Mouse (Mus musculus): Measurements from ENCODE around the gene Sgpl1.

Sgpl1 gene

DNA sequence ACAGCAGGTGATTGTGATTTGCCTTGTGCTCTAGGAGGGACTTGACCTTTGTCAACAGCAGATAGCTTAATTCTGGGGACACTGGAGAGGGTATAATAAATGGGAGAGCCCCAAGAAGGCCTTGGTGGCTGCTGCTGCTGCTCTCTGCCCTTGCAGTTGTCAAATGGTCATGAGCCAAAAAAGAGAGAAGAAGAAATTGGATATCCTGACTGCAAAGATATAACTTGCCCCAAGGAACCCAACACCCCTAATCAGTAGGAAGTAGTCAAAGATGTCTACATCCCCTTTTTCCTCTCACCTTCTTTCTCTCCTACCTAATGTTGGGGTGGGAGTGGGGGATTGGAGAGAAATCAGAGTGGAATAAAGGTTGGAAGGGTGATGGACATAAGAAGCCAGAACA, 4.6 kb upstream of the Sgpl1 start:
- no peak for DNase-seq

DNA sequence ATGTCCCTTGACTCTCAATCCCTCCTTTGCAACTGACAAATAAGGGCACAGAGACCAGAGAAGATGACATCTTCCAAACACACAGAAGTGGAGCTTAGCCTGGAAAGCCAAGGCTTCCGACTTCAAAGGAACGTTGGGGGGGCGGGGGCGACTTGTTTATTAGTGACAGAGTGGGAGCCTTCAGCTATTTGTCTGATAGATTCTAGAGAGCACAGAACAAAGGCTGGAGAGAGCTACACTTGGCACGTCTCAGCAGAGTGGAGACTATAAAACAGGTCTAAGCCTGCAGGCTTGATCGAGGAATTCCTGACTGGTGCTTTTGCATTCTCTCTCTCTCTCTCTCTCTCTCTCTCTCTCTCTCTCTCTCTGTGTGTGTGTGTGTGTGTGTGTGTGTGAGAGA, 3.1 kb upstream of the Sgpl1 start:
- DNase-seq, result no peak

DNA sequence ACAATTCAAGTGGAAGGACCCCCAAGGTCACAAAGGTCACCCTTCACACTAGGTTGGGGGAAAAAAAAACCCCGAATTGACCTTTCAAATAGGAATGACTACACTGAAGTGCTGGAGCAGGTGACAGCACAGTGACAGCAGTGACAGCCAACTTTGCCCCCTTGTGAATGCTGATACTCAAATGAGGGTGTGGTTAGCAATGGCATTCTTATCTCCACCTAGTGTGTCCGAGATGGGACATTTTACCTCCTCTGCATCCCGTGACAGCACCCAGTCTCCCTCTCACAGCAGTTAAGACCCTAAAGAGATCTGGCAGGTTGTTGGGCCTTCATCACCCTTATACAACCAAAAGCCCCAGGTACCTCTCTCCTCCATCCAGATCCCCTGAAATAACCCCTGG, 2.0 kb upstream of the Sgpl1 start:
- DNase-seq, result no peak

DNA sequence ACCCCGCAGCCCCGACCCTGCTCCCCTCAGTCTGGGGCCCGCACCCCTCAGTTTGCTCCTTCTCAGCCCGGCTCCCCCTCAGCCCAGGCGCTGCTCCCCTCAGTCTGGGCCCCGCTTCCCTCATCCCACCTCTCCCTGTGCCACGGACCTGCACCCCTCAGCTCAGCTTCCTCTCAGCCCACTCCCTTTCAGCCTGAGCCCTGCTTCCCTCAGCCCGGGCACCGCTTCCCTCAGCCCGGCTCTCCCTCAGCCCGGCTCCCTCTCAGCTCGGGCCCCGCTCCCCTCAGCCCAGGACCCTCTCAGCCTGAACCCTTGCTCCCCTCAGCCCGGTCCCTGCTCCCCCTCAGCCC, 721 bp downstream of the Sgpl1 start:
- DNase-seq, result peak in 1 of 2 experiments; percentile 47

DNA sequence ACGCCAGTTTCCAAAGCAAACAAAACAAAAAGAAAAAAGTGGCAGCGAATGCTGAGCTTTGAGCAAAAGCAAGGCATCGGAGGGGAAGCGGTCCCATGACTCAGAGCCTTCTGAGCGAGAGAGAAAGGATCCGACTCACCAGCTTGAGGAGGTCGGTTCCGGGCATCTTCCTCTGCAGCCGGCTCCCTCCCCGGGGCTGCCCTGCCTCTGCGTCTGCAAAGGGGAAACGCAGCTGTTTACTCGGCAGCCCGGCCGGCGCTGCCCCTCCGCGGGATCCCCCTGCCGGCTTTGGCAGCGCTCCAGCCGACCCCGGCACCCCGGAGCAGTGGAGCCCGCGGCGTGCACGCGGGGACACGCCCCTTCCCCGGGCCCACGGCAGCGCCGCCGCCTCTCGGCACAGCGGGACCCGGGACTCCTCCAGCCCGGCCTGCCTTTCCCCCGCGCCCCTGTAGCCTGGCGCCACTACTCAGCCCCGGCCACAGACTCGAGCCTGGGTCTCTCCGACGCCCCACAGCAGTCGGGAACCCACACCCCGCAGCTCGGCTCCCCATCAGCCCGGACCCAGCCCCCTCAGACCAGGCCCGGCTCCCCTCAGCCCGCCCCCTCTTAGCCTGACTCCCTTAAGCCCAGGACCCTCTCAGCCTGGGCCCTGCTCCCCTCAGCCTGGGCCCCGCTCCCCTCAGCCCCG, 1.2 kb downstream of the Sgpl1 start:
- DNase-seq, result peak; percentile 82 to 85

DNA sequence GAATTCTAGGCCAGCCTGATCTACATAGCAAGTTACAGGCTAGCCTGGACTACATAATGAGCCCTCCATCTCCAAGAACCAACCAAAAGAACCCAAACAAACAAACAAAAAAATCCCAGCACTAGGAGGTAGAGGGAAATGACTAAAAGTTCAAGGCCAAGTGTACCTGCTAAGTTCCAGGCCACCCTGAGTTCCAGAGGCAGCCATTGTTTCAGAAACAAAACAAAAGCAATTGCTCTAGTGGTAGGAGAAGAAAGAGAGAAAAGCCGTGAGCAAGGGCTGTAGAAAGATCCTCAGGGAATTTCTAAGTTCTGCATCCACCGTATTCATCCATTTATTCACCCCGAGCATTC, 1.8 kb downstream of the Sgpl1 start:
- peak in 1 of 2 experiments; percentile 5 for DNase-seq

DNA sequence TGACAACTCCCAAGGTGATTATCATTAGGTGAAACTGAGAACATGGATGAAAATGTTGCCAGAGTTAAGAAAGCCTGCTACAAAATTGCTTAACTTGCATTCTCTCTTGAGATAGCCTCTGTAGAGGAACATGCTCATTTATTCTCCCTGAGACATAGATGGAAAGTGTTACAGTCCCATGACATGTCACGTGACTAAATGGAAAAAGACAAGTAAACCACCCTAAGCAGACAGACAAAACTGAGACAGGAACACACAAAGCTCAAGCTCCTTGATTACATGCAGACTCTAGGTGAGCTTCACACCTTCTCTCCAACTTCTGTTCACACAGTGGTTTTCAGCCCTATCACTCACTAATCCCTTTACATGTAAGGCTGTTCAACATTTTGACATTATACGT, 4.2 kb downstream of the Sgpl1 start:
- no peak for DNase-seq

DNA sequence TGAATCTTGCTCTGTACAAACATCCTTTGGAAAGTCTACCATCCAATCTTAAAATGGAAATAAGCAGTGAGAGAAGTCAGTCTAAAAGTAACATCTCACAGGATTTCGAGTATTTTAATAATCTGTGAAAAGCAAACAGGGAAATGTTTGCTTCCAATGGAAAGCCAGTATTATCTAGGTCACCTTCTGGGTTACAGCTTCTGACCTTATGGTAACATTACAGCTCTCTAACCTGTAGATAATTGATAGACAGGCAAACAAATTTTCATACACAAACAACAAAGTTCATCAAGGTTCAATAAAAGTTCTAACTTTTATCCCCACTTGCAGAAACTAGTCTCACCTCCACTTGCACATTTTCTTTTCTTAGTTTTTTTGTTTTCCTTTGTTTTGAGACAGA, 9.9 kb downstream of the Sgpl1 start:
- DNase-seq, result no peak

DNA sequence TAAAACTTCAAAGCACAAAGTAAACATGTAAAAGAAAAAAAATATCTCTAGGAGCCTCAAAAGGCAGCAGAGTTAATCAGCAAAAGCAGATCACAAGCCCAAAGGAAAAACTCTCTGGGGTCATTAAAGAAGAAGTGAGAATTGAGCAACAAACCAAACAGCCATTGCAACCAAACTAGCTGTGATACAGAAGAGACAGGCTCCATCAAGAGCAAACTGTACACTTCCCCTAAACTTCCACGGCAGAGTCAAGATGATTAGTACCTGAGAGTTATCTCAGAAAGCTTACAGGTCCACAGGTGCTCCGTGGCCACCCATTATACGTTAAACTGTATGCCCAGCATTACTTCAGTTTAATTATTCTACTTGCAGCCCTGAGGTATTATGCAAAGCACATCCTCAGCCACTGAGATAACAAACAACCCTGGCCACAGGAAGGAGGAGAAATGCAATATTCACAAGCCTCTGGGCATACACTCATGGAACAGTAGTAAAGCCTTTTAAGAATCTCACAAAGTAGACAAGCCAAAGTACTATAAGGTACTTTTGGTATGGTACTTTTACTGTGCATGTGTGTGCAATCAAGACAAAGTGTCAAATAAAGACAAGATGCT, 12.2 kb downstream of the Sgpl1 start:
- no peak for DNase-seq

DNA sequence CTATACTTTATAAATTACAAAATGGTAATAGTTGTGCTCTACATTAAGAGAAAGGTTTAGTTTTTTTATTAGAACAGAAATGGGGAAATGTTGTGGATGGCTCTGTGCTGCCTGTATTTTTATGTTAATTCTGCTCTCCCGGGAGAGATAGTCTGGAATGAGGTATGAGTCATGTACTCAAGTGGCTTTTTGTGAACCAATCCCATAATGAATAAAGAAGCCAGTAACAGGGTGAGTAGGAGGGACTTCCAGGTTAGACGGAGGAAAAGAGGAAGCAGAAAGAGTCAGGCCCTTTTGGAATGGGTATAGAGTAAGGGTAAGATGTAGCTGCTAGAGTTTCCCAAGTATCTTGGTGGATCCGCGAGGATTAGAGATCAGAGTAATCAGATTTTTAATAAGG, 13.5 kb downstream of the Sgpl1 start:
- DNase-seq, result no peak

DNA sequence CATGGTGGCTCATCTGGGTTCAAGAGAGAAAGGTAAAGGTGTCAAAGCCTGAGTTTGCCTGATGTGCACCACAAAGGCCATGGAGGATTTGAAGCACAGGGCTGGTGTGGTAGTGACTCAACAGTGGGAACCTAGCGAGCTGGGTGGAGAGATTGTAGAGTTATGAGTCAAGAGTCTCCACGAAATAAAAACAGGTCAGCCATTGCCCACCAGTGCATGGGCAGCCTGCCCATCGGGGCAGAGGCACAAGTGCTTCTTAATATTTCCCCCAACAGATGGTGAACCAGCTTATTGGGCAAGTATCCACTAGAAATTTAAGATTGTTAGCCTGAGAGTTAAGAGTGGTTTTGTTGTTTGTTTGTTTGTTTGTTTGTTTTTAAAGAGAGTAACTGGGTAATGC, 16.5 kb downstream of the Sgpl1 start:
- DNase-seq, result no peak

DNA sequence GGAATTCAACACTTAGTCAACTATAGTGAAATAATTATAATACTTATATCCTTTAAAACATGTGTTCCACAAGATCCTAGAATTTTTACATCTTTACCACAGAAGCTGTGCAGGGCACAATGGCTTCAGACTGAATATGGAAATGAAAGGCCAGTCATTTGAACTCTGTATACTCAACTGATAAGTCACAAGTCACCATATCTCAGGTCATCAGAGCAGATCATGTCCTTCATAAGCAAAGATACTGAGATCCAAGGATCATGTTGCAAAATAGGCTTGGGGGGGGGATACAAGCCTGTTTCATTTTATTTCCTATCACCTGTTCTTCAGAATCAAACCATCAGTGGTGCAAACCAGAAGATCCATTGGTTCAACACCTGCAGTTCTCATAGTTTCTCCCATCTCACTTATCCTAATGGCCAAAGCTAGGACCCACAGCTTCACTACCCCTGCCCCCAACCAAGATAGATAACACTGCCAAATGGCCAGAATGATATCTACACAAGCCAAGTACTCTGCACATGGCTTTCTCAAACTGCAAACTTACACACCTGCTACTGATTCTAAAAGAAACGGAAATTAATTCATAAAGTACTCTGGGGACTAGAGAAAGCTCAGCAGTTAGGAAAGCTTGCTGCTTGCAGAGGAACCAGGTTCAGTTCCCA, 18.7 kb downstream of the Sgpl1 start:
- DNase-seq, result no peak

DNA sequence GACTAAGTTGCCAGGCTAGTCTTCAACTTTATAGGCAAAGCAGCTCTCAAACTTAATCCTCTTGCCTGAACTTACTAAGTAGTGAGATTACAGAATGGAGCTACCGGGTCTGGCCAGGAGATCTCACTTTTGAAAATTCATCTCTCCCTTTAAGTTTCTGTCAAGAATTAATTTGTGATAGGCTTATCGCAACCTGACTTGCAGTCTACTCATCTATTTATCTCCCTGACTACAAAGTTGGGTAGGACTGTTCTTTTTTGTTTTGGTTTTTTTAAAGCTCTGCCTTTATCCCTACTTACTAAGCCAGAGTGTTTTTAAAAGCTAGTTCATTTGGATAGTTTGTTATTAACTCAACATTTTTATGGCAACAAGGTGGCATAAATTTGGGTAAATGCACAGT, 23.0 kb downstream of the Sgpl1 start:
- DNase-seq, result no peak

DNA sequence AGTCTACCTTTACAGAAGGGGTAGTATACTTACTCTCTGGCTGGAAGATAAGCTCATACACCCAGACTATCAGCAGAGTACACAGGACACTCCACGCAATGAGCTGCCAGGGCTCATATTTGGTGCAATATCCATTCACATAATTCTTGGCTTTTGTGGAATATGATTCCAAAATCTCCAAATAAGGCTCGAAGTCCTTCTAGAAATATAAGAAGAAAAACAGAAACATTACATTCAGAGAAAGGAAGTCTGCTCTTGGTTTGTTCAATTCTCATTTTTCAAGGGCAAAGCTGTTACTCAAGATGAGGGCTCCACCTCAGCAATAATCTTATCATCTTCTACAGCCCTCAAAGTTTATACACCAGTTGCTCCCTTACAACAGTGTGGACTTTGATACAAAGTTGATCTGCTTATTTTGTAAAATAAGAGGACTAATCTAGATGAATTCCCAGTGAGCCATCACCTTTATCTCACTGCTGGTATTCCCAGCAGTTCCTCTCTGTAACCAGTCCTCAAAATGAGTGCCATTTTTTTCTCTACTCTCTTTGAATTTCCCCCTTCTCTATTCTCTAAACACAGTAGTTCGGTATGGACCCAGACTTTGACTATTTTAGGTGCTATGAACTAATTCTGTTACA, 24.1 kb downstream of the Sgpl1 start:
- no peak for DNase-seq

DNA sequence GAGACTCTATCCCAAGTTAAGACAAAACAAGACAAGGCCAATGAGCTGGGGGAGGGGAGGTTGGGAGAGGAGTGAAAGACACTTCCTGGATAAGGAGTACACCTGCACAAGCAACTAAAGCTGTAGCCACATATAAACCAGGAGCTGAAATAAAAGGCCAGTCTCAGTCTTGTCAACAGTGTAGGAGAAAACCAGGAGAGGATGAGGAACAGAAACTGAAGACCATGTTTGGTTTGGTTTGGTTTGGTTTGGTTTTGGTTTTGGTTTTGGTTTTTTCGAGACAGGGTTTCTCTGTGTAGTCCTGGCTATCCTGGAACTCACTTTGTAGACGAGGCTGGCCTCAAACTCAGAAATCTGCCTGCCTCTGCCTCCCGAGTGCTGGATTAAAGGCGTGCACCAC, 25.8 kb downstream of the Sgpl1 start:
- DNase-seq, result peak; percentile 43 to 44

DNA sequence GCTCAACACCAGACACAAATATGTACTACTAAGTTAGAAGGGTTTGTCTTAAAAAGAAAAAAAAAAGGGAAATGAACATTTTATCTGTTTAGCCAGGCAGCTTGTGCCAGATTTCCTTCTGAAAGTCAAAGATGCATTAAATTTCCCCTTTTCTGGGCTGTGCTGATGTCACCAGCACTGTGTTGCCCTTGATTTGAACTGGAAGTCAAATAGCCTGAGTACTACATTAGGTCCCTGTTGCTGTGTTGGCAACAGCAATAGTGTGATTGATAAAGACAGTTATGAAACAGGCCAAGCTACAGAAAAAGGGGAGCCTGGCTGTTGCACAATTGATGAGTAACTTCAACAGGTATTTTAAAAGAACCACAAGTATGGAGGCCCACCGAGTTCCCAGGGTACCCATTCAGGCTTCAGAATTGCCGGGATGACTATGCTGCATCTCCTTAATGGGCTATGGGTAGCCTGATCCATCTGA, 33.2 kb downstream of the Sgpl1 start:
- DNase-seq, result no peak

DNA sequence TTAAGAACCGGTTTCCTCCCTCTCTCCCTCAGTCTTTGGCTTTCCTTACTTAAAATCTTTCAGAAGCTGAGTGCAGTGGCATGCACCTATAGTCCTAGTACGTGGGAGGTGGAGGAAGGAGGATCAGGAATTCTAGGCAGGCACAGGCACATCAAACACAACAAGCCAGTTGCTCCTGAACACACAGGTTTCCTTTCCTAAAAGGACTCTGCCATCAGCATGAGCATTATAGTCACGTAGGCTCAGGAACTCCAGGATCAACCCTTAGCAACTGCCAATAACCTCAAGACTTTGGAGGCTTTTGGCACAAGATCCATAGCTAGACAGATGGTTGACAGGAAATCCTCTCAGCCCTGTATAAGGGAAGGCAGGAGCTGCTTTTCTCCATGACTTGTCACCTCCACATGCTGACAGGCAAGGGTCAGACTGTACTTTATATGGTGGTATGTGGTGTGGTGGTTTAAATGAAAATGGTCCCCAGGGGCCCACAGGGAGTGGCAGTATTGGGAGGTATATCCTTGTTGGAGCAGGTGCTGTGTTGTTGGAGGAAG, 43.9 kb downstream of the Sgpl1 start:
- no peak for DNase-seq

DNA sequence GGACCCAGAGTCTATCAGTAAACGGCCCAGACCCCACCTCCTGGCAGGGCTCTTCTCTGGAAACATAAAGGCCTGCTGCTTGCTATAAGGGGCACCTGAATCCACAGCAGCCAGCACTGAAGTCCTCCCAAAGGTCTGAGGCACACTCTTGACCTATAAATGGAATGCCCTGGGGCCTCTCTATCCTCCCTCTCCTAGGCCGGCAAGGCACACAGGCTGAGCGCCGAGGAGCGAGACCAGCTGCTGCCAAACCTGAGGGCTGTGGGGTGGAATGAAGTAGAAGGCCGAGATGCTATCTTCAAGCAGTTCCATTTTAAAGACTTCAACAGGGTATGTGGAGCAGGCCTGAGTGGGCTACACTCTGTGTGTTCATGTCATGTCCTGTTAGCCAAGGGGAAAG, 55.6 kb downstream of the Sgpl1 start:
- no peak for DNase-seq

DNA sequence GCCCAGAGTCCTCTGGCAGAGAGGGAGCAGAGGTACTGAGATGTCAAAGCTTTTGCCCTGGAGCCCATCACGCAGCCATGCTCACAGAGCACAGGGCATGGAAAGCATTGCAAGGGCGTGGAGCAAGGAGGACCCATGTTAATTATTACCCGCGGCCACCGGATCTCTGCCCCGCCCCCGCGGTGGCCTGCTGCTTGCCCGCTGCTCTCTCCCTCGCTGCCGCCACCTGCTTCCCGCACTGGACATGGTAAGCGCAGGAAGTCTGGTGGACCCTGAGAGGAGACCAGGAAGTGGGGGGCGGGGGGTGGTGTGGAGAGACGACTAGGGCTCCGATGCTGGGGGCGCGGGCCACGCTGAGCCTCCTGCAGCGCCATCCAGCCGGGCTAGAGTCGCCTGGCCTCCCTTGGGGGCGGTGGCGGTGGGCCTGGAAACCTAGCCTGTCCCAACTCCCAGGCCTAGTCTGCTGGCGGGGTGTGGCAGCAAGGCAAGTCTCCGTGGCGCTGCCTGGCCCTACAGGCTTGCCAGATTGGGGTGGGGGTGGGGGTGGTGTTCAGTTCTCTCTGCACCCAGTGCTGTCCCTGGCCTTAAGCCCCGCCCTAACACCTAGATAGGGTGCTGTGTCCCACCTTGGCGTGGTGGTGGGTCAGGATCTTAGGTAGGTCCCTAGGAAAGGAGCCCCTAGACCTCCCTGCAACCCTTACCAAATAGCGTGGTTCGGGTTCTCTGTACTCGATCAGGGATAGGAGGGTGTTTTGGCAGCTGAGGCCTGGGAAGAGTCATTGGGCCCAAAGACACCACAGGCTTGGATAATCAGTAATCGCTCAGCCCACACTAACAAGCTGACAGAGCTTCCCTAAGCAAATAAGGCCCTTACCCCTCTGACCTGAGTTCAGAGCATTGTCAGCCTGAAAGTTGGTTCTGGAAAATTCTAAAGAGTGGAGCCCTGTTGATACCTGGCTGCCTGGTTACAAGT, 58.0 kb downstream of the Sgpl1 start, which contains the start of gene Pcbd1:
Pcbd1 (plus strand) TSS at position 162 of the 973 bp plus-strand sequence.
- no peak for DNase-seq

DNA sequence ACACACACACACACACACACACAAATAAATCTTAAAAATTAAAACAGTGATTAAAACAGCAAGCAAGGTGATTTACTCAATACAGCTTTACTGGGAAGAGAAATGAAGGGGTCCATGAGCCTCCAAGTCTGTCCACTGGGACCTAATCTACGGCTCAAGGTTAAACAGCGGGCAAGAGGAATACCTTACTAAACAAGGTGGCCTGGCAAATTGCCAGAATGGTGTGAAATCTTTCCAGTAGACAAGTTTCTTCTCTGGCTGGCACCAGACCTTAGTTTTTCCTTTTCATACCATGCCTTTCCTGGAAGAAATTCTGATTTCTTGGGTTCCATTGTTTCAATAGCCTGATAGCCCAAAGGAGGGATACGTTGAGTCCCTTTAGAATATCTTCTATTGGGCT, 59.0 kb downstream of the Sgpl1 start:
- no peak for DNase-seq

DNA sequence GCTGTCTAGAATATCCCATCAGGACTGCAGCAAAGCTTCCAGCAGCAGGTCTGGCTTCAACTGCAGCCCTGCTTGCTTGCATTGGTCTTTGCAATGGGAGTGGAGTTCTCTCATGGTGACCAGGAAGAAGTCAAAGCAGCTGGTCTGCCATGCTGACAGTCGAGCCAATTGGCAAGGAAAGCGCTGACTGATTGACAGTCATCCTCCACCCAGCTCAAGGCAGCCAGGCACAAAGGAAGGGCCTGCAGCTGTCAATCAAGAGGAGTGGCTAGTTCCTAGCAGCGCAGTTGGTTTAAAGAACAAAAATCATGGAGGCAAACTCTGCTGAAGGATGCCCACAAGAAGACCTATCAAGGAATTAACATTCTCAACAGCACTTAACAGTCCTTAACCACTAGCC, 61.0 kb downstream of the Sgpl1 start:
- DNase-seq, result no peak

DNA sequence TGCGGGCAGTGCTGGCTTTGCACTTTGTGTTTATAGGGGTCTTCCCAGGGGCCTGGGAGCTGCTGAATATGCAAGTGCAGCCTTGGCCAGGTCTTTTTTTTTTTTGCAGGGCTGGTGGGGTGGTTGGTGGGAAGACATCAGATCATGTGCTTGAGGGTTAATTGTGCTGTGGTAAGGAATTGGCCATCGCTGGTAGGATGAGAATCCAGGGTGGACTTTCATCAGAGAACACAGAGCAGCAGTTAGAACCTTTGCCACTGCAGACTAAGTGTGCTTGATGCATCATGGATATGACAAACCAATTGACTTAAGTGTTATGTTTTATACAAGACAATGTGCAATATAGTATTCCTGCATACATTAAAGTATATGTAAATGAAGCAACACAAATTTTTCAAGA, 62.1 kb downstream of the Sgpl1 start:
- DNase-seq, result no peak

DNA sequence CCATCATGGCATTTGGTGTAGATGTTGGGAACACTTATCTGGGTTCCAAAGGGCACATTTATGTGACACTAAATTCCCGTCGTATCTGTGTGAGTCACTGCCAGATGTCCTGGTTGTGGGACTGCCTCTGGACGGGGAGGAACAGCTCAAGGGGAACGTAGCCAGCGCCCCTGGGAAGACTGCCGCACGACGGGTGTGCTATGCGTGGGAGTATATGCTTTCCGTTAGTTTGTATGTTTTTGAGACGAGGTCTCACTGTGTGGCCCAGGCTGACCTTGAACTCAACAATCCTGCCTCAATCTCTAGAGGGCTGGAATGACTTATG, 66.6 kb downstream of the Sgpl1 start:
- DNase-seq, result no peak

Measured in B cell, adult 2 months (primary cell).